Mouse (Mus musculus) stomach, embryonic 16.5 days (tissue): ENCODE measurements around the gene Aldh16a1. TPM values are rescaled to one million over a fixed set of nuclear protein-coding genes. Genes with fewer than 3 reads are reported as not detected.
A peak's percentile ranks its signal among the peaks of the same experiment; 100 is the strongest.

Experiments
- ATAC-seq: fragments of 200-750 bp; cut with Nextera tagmentation; 2 replicates; pipeline ENCODE4 v1.8.0; 2017; ENCODE audit warnings: moderate number of reproducible peaks, moderate TSS enrichment; ENCODE audit not compliant: insufficient read depth, low FRiP score
- H3K27ac ChIP-seq: fragments of 300-500 bp; sonication (generic); 2 replicates; pipeline ENCODE4 v1.5.1; 2014; ENCODE audit warnings: low read length
- H3K27me3 ChIP-seq: fragments of 300-500 bp; sonication (generic); 2 replicates; pipeline ENCODE4 v1.6.1; 2014; ENCODE audit warnings: low read length, control low read depth, mixed read lengths; ENCODE audit not compliant: control insufficient read depth, insufficient read depth
- H3K36me3 ChIP-seq: fragments of 300-500 bp; sonication (generic); 2 replicates; pipeline ENCODE4 v1.6.1; 2014; ENCODE audit warnings: low read length; ENCODE audit not compliant: control insufficient read depth, insufficient read depth
- H3K4me1 ChIP-seq: fragments of 300-500 bp; sonication (generic); 2 replicates; pipeline ENCODE4 v1.6.1; 2014; ENCODE audit warnings: low read length, control low read depth, mixed read lengths; ENCODE audit not compliant: control insufficient read depth, insufficient read depth
- H3K4me2 ChIP-seq: fragments of 300-500 bp; sonication (generic); 2 replicates; pipeline ENCODE4 v1.6.1; 2014; ENCODE audit warnings: low read depth, low read length, mixed read lengths
- H3K4me3 ChIP-seq: fragments of 300-500 bp; sonication (generic); replicated peaks from 2 replicates; pipeline ENCODE4 v1.5.1; 2014; ENCODE audit warnings: mild to moderate bottlenecking, low read length
- H3K9ac ChIP-seq: fragments of 300-500 bp; sonication (generic); 2 replicates; pipeline ENCODE4 v1.6.1; 2014; ENCODE audit warnings: low read length
- H3K9me3 ChIP-seq: fragments of 300-500 bp; sonication (generic); replicated peaks from 2 replicates; pipeline ENCODE4 v1.6.1; 2016; ENCODE audit warnings: low read length, control low read depth; ENCODE audit not compliant: control insufficient read depth
- WGBS: fragments of 180-500 bp; shearing (Covaris S2); extraction: QIAGEN DNeasy Blood & Tissue Kit; methylation state at CpG from one replicate; pipeline ENCODE4 v1.1.7; 2014; 5-methylcytosine and 5-hydroxymethylcytosine counted together
- polyA plus RNA-seq: library from polyadenylated mRNA; unstranded; fragments of >200 nt; fragmentation: Nextera tagmentation; extraction: Ambion mirVana; gene quantifications from 2 replicates; pipeline ENCODE4 v1.2.1, GENCODE M21; 2015

Aldh16a1 gene
- polyA plus RNA-seq, 1 experiment from 2014 or later: 49.2 TPM

DNA sequence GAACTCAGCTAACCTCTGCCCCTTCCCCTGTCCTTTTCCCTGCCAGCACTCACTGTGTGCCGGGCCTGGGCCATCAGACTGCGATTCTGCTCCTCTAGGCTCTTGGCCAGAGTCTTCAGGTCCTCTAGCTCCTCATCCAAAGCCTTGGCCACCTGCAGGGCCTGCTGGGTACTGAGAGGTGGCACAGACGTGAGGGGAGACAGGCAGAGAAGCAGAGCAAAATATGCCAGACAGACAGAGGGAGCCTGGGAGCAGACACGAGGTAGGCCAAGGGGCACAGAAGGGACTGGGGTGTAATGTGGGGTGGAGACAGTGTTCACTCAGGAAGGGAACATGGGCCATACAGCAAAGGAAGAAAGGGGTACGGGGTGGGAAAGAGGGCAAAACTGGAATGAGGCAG is 39.0 kb upstream of the Aldh16a1 start:
- 65% methylated on average over 5 of the region's 5 CpGs for WGBS
- no peak overlapping the region for H3K4me2 ChIP-seq
- ATAC-seq: no peak
- H3K27me3 ChIP-seq: peaks cover 9% of the 10 kb centered on the region; the same call in 1 of the 2 replicates
- no peaks in the 10 kb centered on the region; the same call in 1 of the 2 replicates for H3K4me1 ChIP-seq
- no peaks in the 10 kb centered on the region for H3K36me3 ChIP-seq
- H3K9me3 ChIP-seq: no peaks in the 10 kb centered on the region
- no peak overlapping the region for H3K9ac ChIP-seq
- no peak overlapping the region for H3K27ac ChIP-seq
- no peak overlapping the region for H3K4me3 ChIP-seq

DNA sequence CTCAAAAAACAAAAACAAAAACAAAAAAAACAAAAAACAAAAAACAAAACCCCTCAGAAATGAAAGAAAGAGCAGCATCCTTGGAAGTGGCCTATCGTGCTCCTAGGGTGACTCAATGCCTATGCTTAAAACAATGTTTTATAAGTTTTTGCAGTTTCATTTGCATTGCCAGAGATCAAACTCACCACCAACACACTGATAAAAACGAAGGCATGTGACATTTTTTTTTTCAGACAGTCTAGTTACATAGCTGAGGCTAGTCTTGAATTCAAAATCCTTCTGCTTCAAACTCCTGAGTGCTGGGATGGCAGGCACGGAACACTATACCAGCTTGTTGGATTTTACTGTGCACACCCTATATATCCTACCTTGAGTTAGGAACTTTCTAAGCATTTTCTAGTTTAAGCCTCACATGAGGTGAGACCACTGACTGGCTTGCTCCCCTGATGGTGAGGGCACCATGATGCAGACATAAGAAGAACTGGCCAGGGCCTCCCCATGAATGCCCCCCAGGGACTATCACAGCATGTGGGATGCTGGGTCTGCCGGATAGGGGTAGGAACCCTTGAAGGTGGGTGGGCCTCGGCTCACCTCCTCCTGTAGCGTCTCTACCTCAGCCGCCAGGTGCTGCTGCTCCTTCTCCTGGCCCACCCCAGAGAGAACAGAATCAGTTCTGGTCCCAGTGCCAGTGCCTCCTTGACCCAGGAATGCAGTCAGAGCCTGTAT is 38.4 kb upstream of the Aldh16a1 start:
- no peaks in the 10 kb centered on the region for H3K9me3 ChIP-seq
- H3K4me3 ChIP-seq: no peak overlapping the region
- H3K4me1 ChIP-seq: no peaks in the 10 kb centered on the region; the same call in 1 of the 2 replicates
- no peak overlapping the region for H3K27ac ChIP-seq
- no peaks in the 10 kb centered on the region for H3K36me3 ChIP-seq
- no peak overlapping the region for H3K4me2 ChIP-seq
- ATAC-seq: no peak
- H3K27me3 ChIP-seq: peaks cover 9% of the 10 kb centered on the region; the same call in 1 of the 2 replicates
- no peak overlapping the region for H3K9ac ChIP-seq
- WGBS: 91% methylated on average over 7 of the region's 7 CpGs

DNA sequence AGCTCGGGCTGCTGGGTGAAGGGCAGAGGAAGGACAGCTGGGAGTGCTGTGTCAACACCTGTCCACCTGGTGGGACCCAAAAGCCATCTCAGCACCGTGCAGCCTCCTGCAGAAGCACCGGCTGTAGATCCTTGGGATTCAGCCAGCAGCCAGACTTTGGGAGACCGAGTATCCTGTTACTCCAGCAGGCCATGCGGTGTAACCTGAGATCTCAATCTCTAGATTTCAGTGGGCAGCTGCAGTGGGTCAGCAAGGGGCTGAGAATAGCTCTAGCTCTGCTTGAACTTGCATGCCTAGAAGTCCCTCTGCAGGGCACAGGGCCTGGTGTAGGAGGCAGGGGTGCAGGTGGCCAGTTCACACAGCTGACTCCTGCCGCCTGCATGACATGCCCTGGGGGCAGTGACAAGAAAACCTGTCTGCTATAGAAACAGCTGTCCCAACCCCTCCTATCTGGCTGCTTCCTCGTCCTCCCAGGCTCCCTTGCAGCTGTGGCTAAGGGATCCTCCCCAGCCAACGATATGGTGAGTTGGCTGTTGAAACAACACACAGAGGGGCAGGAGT is 37.5 kb upstream of the Aldh16a1 start:
- no peaks in the 10 kb centered on the region; the same call in 1 of the 2 replicates for H3K4me1 ChIP-seq
- H3K4me3 ChIP-seq: no peak overlapping the region
- H3K9ac ChIP-seq: peak overlapping the region; percentile 27; the same call in 1 of the 2 replicates
- H3K36me3 ChIP-seq: no peaks in the 10 kb centered on the region
- H3K4me2 ChIP-seq: no peak overlapping the region
- H3K27ac ChIP-seq: no peak overlapping the region
- peak; percentile 34; the same call in 1 of the 2 replicates for ATAC-seq
- peaks cover 9% of the 10 kb centered on the region; the same call in 1 of the 2 replicates for H3K27me3 ChIP-seq
- no peaks in the 10 kb centered on the region for H3K9me3 ChIP-seq
- whole genome bisulfite sequencing: 10% methylated on average over 8 of the region's 8 CpGs

DNA sequence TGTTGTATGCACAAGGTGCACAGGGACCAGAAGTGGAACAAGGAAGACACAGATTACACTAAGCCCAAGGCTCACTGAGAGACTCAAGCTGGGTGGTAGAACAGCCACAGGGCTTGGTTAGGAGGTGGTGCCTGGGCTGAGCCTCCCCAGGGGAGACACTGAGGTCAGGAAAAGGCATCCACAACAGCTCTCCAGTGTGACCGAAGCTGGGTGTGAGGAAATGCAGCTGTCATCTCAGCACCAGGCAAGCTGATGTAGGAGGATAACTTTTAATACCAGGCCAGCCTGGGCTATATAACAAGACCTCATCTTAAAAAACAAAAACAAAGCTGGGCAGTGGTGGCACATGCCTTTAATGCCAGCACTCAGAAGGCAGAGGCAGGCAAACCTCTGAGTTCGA is 36.8 kb upstream of the Aldh16a1 start:
- no peak overlapping the region for H3K27ac ChIP-seq
- no peaks in the 10 kb centered on the region for H3K36me3 ChIP-seq
- H3K4me3 ChIP-seq: no peak overlapping the region
- no peaks in the 10 kb centered on the region; the same call in 1 of the 2 replicates for H3K4me1 ChIP-seq
- H3K9ac ChIP-seq: no peak overlapping the region
- 53% methylated on average over 2 of the region's 2 CpGs for WGBS
- H3K9me3 ChIP-seq: no peaks in the 10 kb centered on the region
- H3K4me2 ChIP-seq: no peak overlapping the region
- H3K27me3 ChIP-seq: peaks cover 15% of the 10 kb centered on the region; the same call in 1 of the 2 replicates
- no peak for ATAC-seq

DNA sequence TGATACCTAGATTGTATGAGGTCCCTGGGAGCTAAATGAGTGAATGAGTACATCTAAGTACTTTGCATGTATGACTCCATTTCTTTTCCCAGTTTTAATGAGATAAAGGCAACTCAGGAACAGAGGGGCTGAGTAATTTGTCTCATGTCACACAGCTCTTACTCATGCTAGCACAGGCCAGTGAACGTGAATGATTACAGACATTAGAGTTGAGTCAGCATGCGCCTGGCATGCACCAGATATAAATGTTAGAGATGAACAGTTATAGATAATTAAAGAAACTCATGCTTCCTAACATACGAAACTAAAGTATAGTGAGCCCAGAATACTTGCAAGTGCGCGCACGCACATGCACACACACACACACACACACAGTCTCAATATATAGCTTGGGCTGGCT is 35.8 kb upstream of the Aldh16a1 start:
- no peak overlapping the region for H3K4me2 ChIP-seq
- no peak overlapping the region for H3K27ac ChIP-seq
- no peak overlapping the region for H3K4me3 ChIP-seq
- no peak overlapping the region for H3K9ac ChIP-seq
- H3K4me1 ChIP-seq: no peaks in the 10 kb centered on the region; the same call in 1 of the 2 replicates
- no peaks in the 10 kb centered on the region for H3K36me3 ChIP-seq
- no peaks in the 10 kb centered on the region for H3K9me3 ChIP-seq
- 0 out of 2 replicates have a peak, but pooled peaks cover 19% of the 10 kb centered on the region for H3K27me3 ChIP-seq
- no peak for ATAC-seq
- WGBS: 88% methylated on average over 6 of the region's 6 CpGs

DNA sequence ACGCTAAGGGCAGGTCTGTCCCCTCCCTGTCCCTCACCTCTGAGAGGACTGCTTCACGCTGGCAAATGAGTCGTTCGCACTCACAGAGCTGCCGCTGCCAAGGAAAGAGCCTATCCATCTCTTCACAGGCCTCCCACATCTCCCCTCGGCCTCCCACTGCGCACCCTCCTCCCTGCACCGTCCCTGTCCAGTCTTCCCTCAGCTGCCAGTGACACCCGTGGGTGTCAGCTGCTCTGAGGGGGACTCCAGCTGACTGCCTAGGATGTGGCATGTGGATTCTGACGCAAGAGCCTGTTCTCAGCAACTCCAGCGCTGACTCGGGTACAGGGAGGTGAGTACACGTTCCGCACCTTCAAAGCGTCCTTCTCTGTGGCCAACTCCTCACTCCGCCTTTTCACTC is 35.2 kb upstream of the Aldh16a1 start:
- peaks cover 24% of the 10 kb centered on the region; the same call in 1 of the 2 replicates for H3K27me3 ChIP-seq
- H3K9ac ChIP-seq: no peak overlapping the region
- no peaks in the 10 kb centered on the region; the same call in 1 of the 2 replicates for H3K4me1 ChIP-seq
- H3K9me3 ChIP-seq: no peaks in the 10 kb centered on the region
- no peak overlapping the region for H3K4me3 ChIP-seq
- no peak overlapping the region for H3K27ac ChIP-seq
- no peak overlapping the region for H3K4me2 ChIP-seq
- no peaks in the 10 kb centered on the region for H3K36me3 ChIP-seq
- ATAC-seq: no peak
- 58% methylated on average over 16 of the region's 16 CpGs for WGBS

DNA sequence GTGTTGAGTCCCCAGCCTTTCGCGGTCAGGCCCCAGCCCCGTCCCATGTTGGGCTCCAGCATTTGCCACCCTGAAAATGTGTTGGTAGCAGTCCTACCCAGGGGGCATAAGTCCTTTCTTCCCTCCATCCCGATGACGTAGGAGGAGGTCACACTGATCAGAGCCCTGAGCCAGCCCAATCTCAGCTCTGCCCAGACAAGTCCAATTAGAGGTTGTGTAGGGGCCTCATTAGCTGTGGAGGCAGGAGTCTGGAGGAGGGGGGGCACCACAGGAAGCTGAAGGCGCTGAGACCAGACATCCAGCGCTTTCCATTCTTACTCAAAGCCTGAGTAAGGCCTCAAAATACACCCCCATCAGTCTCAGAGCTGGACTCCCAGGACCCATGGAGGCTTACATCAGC is 31.5 kb upstream of the Aldh16a1 start:
- H3K27me3 ChIP-seq: peaks cover 53% of the 10 kb centered on the region

DNA sequence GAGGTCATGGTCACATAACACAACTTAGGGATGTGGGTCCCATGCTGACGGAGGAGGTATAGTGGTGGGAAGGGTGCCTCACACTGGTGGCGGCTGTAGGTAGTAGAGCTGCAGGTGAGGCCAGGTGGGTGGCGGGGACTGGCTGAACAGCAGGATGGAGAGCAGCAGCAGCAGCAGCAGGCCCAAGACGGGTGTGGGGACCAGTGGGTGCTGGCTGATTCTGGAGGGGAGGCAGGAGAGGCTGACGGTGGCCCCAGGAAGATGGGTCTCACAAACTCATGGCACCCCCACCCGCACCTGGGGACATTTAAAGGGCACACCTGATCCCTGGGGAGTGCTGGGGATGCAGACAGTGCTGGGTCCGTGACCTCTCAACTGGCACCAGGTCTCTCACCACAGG is 29.3 kb upstream of the Aldh16a1 start:
- 63% methylated on average over 7 of the region's 7 CpGs for WGBS
- Histone ChIP-seq H3K9ac (no peak overlapping the region), H3K4me1 (no peaks in the 10 kb centered on the region), H3K27me3 (peaks cover 69% of the 10 kb centered on the region), H3K4me3 (no peak overlapping the region), H3K36me3 (no peaks in the 10 kb centered on the region), H3K9me3 (no peaks in the 10 kb centered on the region), H3K4me2 (no peak overlapping the region), H3K27ac (no peak overlapping the region)
- ATAC-seq: no peak

More for the DNA sequence above, 31.5 kb upstream of the Aldh16a1 start:
- no peak for ATAC-seq
- Histone ChIP-seq H3K4me3 (no peak overlapping the region), H3K9me3 (no peaks in the 10 kb centered on the region), H3K36me3 (no peaks in the 10 kb centered on the region), H3K4me2 (no peak overlapping the region), H3K9ac (no peak overlapping the region), H3K4me1 (no peaks in the 10 kb centered on the region), H3K27ac (no peak overlapping the region)
- WGBS: 64% methylated on average over 7 of the region's 7 CpGs

DNA sequence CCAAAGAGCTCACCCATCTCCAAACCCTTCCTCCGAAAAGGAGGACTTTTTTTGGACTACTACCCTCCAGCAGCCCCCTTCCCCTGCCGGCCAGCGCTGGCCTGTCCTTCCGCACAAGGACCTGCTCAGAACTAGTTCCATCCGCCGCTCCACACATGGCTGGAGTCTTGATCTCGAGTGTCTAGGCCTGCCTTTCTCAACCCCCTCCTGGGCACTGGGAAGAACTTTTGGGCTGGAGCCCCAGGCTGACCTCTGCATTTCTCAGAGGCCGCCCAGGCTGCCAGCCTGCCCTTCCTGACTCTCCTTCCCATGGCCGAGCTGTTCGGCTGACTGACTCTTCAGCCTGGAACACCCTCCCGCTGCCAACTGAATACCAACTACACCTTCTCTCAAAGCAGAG is 28.2 kb upstream of the Aldh16a1 start:
- H3K4me3 ChIP-seq: peak overlapping the region; percentile 38
- 13% methylated on average over 11 of the region's 11 CpGs for WGBS
- peak overlapping the region; percentile 61 for H3K9ac ChIP-seq
- no peaks in the 10 kb centered on the region for H3K36me3 ChIP-seq
- H3K9me3 ChIP-seq: no peaks in the 10 kb centered on the region
- peak; percentile 14; the same call in 1 of the 2 replicates for ATAC-seq
- peaks cover 77% of the 10 kb centered on the region for H3K27me3 ChIP-seq
- H3K4me2 ChIP-seq: peak overlapping the region; percentile 55
- H3K27ac ChIP-seq: no peak overlapping the region
- no peaks in the 10 kb centered on the region for H3K4me1 ChIP-seq
